Mouse (Mus musculus) E14TG2a.4 (cell line): ENCODE results near the gene Endog.

ENCODE experiments used
- CTCF ChIP-seq: conservative IDR thresholded peaks from 2 replicates; pipeline ENCODE4 v1.5.1; 2014; ENCODE audit warnings: low read length
- NANOG ChIP-seq: IDR thresholded peaks from 2 replicates; pipeline ENCODE4 v1.6.1; 2014; ENCODE audit warnings: borderline replicate concordance, low read length, mixed read lengths

GRCm38 (mm10) chr2:30130156-30130555, 41.1 kb upstream of the Endog start:
- TF ChIP-seq CTCF: no peak
- TF ChIP-seq NANOG: no peak
